Mouse (Mus musculus): ENCODE data around the gene Pdcl3. TPM values are rescaled to one million over a fixed set of nuclear protein-coding genes. Genes with fewer than 3 reads are reported as not detected.

The Pdcl3 gene
- not detected in 2 replicates for polyA plus RNA-seq (2012; ENCODE audit: insufficient read depth, insufficient read length, low replicate concordance, missing spikeins)

DNA sequence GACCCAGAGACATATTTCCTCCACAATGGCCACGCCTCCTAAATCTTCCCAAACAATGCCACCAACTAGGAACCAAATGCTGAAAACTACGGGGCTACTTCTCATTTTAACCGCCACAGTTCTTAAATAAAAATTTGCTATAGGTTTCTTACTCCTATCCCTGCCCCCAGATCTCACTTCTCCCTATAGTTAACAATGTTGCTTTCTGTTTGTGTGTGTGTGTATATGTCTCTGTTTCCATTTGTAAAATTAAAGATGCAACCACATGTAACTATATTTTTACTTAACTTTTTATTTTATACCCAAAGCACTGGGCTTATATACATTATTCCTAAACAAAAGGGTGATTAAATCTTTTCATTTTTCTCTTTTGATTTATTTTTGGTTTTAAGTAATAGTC, at the start of gene Pdcl3:
Gene Pdcl3, plus strand, starts transcription at position 301 of the 400 bp plus-strand sequence.
- H3K4me1 ChIP-seq (ENCODE audit: control insufficient read depth, insufficient read depth, low read length), result peaks cover 7% of the 10 kb centered on the region
- H3K27ac ChIP-seq (ENCODE audit: insufficient read depth, low read depth, low read length), result no peak within 1 kb of the TSS
- TF ChIP-seq CTCF (IDR thresholded peaks at IDR 0.05; ENCODE audit: insufficient read depth, low read depth, low read length) (no peak), POLR2A (IDR thresholded peaks at IDR 0.05; ENCODE audit: insufficient read depth, low read depth, low read length) (no peak)
- H3K4me3 ChIP-seq (ENCODE audit: insufficient read depth, low read depth, low read length), result no peak within 1 kb of the TSS
- WGBS, result 90% methylated on average over 3 of the region's 3 CpGs

DNA sequence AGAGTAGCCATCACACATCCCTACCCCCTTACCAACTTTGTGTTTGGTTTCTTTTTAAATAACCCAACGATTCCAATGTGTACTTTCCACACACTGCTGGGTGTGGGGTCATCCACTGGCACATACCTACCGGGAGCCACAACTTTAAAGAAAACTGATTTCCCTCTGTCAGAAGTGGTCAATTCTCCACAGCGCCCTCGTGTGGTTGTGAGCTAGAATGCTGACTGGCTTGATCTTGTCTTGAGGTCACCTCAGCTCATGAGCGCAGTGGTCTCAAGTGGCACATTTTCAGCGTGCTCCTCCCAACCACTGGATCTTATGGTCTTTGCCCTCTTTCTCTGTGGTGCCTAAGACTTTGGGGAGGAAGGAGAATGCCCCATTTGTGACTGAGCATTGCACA, 48.6 kb upstream of the Pdcl3 start:
- WGBS, result 22% methylated on average over 6 of the region's 6 CpGs
- Histone ChIP-seq H3K4me1 (ENCODE audit: control insufficient read depth, insufficient read depth, low read length) (no peaks in the 10 kb centered on the region), H3K4me3 (ENCODE audit: insufficient read depth, low read depth, low read length) (no peak overlapping the region), H3K27ac (ENCODE audit: insufficient read depth, low read depth, low read length) (no peak overlapping the region)
- TF ChIP-seq CTCF (IDR thresholded peaks at IDR 0.05; ENCODE audit: insufficient read depth, low read depth, low read length) (peak; percentile 36), POLR2A (IDR thresholded peaks at IDR 0.05; ENCODE audit: insufficient read depth, low read depth, low read length) (no peak)

DNA sequence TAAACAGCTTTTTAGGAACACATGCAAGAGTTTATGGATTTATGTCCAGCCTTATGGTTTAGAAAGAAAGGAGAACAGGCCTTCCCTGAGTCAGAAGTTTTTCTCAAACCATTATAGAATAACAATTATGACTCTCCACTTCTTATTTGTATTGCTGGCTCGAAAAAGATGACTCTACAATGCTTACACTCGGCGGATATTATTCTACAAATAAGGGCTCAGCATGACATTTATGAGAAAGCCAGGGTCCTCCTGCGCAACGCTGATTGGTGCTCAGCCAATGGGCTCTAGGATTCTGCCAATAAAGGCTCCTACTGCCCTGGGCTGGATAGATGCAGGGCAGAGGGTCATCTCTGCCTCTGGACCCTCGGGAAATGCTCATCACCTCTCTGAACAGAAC, 46.6 kb upstream of the Pdcl3 start, which contains the start of gene Nms:
Gene Nms, plus strand, starts transcription at position 301 of the 400 bp plus-strand sequence.
- no peak within 1 kb of the TSS for H3K4me3 ChIP-seq (ENCODE audit: insufficient read depth, low read depth, low read length)
- 68% methylated on average over 6 of the region's 6 CpGs for WGBS
- H3K27ac ChIP-seq (ENCODE audit: insufficient read depth, low read depth, low read length), result no peak within 1 kb of the TSS
- no peak for TF ChIP-seq POLR2A (IDR thresholded peaks at IDR 0.05; ENCODE audit: insufficient read depth, low read depth, low read length)
- no peak for TF ChIP-seq CTCF (IDR thresholded peaks at IDR 0.05; ENCODE audit: insufficient read depth, low read depth, low read length)
- H3K4me1 ChIP-seq (ENCODE audit: control insufficient read depth, insufficient read depth, low read length), result no peaks in the 10 kb centered on the region

DNA sequence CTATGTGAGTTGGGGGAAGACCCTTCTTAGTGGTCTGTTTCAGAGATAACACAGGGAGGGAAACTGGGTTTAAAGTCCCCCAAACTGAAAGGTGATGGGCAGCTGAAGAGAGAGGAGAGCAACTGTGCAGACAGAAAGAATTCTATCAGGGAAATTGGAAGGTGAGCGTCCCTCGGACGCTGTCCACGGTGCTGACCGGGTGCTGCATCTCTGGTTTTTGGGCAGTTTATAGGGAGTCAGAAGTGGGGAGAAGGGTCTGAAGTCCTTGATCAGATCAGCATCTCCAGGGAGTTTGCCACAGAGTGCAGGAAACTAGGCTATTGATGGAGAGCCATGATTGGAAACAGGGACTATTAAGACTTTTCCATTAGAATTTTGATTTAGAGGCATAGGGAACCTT, 45.8 kb upstream of the Pdcl3 start:
- Histone ChIP-seq H3K27ac (ENCODE audit: insufficient read depth, low read depth, low read length) (no peak overlapping the region), H3K4me3 (ENCODE audit: insufficient read depth, low read depth, low read length) (no peak overlapping the region), H3K4me1 (ENCODE audit: control insufficient read depth, insufficient read depth, low read length) (no peaks in the 10 kb centered on the region)
- TF ChIP-seq CTCF (IDR thresholded peaks at IDR 0.05; ENCODE audit: insufficient read depth, low read depth, low read length) (no peak), POLR2A (IDR thresholded peaks at IDR 0.05; ENCODE audit: insufficient read depth, low read depth, low read length) (no peak)
- WGBS, result 24% methylated on average over 5 of the region's 5 CpGs

DNA sequence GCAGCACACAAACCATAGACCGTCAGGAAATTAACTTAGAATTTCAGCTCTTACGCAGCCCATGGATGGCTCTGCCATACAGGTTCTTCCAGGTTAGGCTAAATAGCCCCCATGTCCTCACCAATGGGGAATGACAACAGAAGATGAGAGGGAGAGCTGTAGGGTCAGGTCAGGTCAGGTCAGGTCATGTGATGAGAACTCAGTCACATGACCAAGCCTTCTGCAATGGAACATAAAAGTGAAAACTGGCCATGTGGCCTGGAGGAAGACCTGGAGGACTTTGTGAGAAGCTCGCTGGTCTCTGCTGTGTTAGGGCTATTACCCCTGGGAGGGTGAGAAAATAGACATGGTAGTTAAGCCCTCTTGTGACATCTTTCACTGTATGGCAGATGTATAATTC, 29.0 kb upstream of the Pdcl3 start:
- H3K4me3 ChIP-seq (ENCODE audit: insufficient read depth, low read depth, low read length), result no peak overlapping the region

DNA sequence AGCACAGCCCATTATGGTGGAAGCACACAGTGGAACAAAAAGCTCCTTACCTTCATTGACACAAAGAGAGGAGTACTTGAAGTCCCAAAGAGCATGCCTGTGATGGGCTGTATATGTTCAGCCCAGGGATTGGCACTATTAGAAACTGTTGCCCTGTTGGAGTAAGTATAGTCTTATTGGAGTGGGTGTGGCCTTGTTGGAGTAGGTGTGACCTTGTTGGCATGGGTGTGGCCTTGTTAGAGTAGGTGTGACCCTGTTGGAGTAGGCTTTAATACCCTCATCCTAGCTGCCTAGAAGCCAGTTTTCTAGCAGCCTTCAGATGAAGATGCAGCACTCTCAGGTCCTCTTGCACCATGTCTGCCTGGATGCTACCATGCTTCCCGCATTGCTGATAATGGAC, 16.3 kb upstream of the Pdcl3 start:
- Histone ChIP-seq H3K27ac (ENCODE audit: insufficient read depth, low read depth, low read length) (no peak overlapping the region), H3K4me1 (ENCODE audit: control insufficient read depth, insufficient read depth, low read length) (no peaks in the 10 kb centered on the region; the same call in 1 of the 2 replicates), H3K4me3 (ENCODE audit: insufficient read depth, low read depth, low read length) (no peak overlapping the region)
- TF ChIP-seq POLR2A (IDR thresholded peaks at IDR 0.05; ENCODE audit: insufficient read depth, low read depth, low read length) (no peak), CTCF (IDR thresholded peaks at IDR 0.05; ENCODE audit: insufficient read depth, low read depth, low read length) (no peak)
- 97% methylated on average over 1 of the region's 1 CpGs for WGBS

More for the DNA sequence above, 29.0 kb upstream of the Pdcl3 start:
- WGBS, result 95% methylated on average over 3 of the region's 3 CpGs
- no peak for TF ChIP-seq CTCF (IDR thresholded peaks at IDR 0.05; ENCODE audit: insufficient read depth, low read depth, low read length)
- TF ChIP-seq POLR2A (IDR thresholded peaks at IDR 0.05; ENCODE audit: insufficient read depth, low read depth, low read length), result no peak
- Histone ChIP-seq H3K27ac (ENCODE audit: insufficient read depth, low read depth, low read length) (no peak overlapping the region), H3K4me1 (ENCODE audit: control insufficient read depth, insufficient read depth, low read length) (no peaks in the 10 kb centered on the region)

DNA sequence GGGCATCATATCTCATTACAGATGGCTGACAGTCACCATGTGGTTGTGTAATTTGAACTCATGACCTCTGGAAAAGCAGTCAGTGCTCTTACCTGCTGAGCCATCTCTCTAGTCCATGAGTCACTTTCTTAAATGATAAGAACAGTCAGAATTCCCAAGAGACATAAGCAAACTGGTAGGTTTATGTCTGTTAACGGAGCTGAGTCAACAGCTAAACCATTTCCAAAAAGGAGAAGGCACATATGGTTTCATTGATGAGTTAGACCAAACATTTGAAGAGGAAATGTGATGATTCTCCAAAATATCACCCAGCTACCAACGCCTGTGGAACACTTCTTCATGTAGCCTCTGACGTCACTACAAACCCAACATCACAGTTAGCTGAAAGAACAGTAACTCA, 13.7 kb upstream of the Pdcl3 start:
- Histone ChIP-seq H3K4me3 (ENCODE audit: insufficient read depth, low read depth, low read length) (no peak overlapping the region), H3K27ac (ENCODE audit: insufficient read depth, low read depth, low read length) (no peak overlapping the region), H3K4me1 (ENCODE audit: control insufficient read depth, insufficient read depth, low read length) (no peaks in the 10 kb centered on the region; the same call in 1 of the 2 replicates)
- WGBS, result 92% methylated on average over 3 of the region's 3 CpGs
- TF ChIP-seq POLR2A (IDR thresholded peaks at IDR 0.05; ENCODE audit: insufficient read depth, low read depth, low read length) (no peak), CTCF (IDR thresholded peaks at IDR 0.05; ENCODE audit: insufficient read depth, low read depth, low read length) (no peak)

DNA sequence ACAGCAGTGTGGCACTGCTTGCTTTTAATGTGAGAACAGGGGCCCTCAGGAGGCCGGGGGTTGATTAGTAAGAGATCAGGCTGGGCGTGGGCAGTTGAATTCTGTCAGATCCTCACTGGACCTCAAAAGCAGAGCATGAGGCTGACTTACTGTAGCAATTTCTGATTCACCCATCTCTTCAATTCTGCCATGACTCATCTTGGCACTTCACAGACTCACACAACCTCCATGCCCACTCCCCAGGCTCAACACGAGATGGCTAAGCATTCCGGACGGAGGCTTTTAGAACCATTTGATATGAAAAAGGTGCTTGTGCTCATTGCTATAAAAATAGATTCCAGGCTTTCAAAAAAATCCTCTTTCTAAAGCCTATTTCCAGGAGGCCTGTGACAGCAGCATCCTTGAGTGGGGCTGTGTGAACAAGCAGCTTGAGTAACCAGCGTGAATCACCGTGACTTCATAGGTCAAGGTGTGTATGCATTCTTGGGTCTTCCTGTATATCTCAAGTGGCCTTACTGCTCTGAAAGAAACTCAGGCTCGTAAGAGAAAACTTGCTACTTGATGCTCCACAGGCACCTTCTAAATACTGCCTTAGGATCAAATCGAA, 12.3 kb upstream of the Pdcl3 start:
- TF ChIP-seq CTCF (IDR thresholded peaks at IDR 0.05; ENCODE audit: insufficient read depth, low read depth, low read length), result no peak
- no peak for TF ChIP-seq POLR2A (IDR thresholded peaks at IDR 0.05; ENCODE audit: insufficient read depth, low read depth, low read length)
- WGBS, result 53% methylated on average over 9 of the region's 9 CpGs
- Histone ChIP-seq H3K27ac (ENCODE audit: insufficient read depth, low read depth, low read length) (peak overlapping the region; percentile 25), H3K4me1 (ENCODE audit: control insufficient read depth, insufficient read depth, low read length) (no peaks in the 10 kb centered on the region; the same call in 1 of the 2 replicates), H3K4me3 (ENCODE audit: insufficient read depth, low read depth, low read length) (no peak overlapping the region)

DNA sequence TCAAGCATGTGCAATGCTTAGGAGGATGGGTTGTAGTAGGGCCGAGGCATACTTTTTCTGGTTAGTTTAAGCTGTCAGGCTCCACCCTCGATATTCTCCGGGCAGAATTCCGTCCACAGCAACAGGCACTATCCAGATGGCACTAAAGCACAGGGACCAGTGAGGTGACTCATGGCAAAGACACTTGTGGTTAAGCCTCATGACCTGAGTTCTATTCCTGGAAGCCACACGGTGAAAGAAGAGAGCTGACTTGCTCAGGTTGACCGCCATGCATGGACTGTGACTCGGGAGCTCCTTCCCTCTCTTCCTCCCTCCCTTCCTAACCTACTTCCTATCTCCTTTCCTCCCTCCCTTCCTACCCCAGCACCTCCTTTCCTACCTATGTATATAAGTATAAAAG, 5.5 kb upstream of the Pdcl3 start:
- TF ChIP-seq POLR2A (IDR thresholded peaks at IDR 0.05; ENCODE audit: insufficient read depth, low read depth, low read length), result no peak
- no peak for TF ChIP-seq CTCF (IDR thresholded peaks at IDR 0.05; ENCODE audit: insufficient read depth, low read depth, low read length)
- H3K4me1 ChIP-seq (ENCODE audit: control insufficient read depth, insufficient read depth, low read length), result no peaks in the 10 kb centered on the region
- H3K27ac ChIP-seq (ENCODE audit: insufficient read depth, low read depth, low read length), result no peak overlapping the region
- H3K4me3 ChIP-seq (ENCODE audit: insufficient read depth, low read depth, low read length), result no peak overlapping the region
- 83% methylated on average over 7 of the region's 7 CpGs for WGBS
